Mouse (Mus musculus) heart, adult 2 months (tissue): ENCODE results near the gene Cklf.

Experiments
- CTCF ChIP-seq: fragments of 200-600 bp; IDR thresholded peaks from 2 replicates; pipeline ENCODE4 v1.8.1; 2022; ENCODE audit warnings: antibody characterized with exemption, mild to moderate bottlenecking, moderate library complexity
- EP300 ChIP-seq: fragments of 200-500 bp; IDR thresholded peaks from 2 replicates; pipeline ENCODE4 v1.6.1; 2011; ENCODE audit warnings: low read depth, low read length, control low read depth; ENCODE audit not compliant: insufficient read depth
- POLR2A ChIP-seq: fragments of 200-500 bp; IDR thresholded peaks from 2 replicates; pipeline ENCODE4 v1.6.1; 2011; ENCODE audit warnings: mild to moderate bottlenecking, low read depth, low read length, control low read depth; ENCODE audit not compliant: insufficient read depth

- TF ChIP-seq POLR2A, result no peak
- TF ChIP-seq EP300, result no peak
- no peak for TF ChIP-seq CTCF
These were observed 54.3 kb downstream of the Cklf start for GRCm38 (mm10) chr8:104304962-104305361.
